Comparison of ENCODE assay signal across 8 mouse cellular contexts in genomic region chr10:7590234-7590689, GRCm38 (mm10). TPM values are rescaled to one million over a fixed set of nuclear protein-coding genes. Genes with fewer than 3 reads are reported as not detected.
DNase-seq lines count a peak whose midpoint lies in the region; ATAC-seq lines count a peak whose summit lies in the region.

No protein-coding gene starts in this region.

- H3K27me3 ChIP-seq in hindbrain, embryonic 13.5 days = 0 out of 2 replicates have a peak, but pooled peaks cover 10% of the 10 kb centered on the region
- H3K27me3 ChIP-seq in midbrain, embryonic 13.5 days = peaks cover 9% of the 10 kb centered on the region

- under 1% methylated on average over 53 of the region's 54 CpGs for WGBS in hindbrain, embryonic 13.5 days
- WGBS in midbrain, embryonic 13.5 days = under 1% methylated on average over 40 of the region's 54 CpGs

- H3K36me3 ChIP-seq in hindbrain, embryonic 13.5 days = no peaks in the 10 kb centered on the region
- H3K36me3 ChIP-seq in midbrain, embryonic 13.5 days = no peaks in the 10 kb centered on the region

- H3K9me3 ChIP-seq in hindbrain, embryonic 13.5 days = no peaks in the 10 kb centered on the region
- no peaks in the 10 kb centered on the region for H3K9me3 ChIP-seq in midbrain, embryonic 13.5 days

- ATAC-seq in hindbrain, embryonic 13.5 days (ENCODE audit: low FRiP score) = peak; percentile 79
- no peak for ATAC-seq in midbrain, embryonic 13.5 days

- H3K27ac ChIP-seq in hindbrain, embryonic 13.5 days = peak overlapping the region; percentile 92
- H3K27ac ChIP-seq in midbrain, embryonic 13.5 days = peak overlapping the region; percentile 92

- peak overlapping the region; percentile 90 for H3K9ac ChIP-seq in hindbrain, embryonic 13.5 days
- peak overlapping the region; percentile 92 for H3K9ac ChIP-seq in midbrain, embryonic 13.5 days (replicated peaks)

- peak overlapping the region; percentile 98 for H3K4me2 ChIP-seq in hindbrain, embryonic 13.5 days
- peak overlapping the region; percentile 89 for H3K4me2 ChIP-seq in midbrain, embryonic 13.5 days (replicated peaks)

- intact Hi-C loops in gastrocnemius, postnatal 14 days (cut with DNase I; ENCODE audit: low total_unique reads) = no loop called here

- peak overlapping the region; percentile 92 for H3K4me3 ChIP-seq in hindbrain, embryonic 13.5 days
- H3K4me3 ChIP-seq in midbrain, embryonic 13.5 days (replicated peaks) = peak overlapping the region; percentile 88

- H3K4me1 ChIP-seq in hindbrain, embryonic 13.5 days (replicated peaks) = peaks cover 37% of the 10 kb centered on the region
- H3K4me1 ChIP-seq in midbrain, embryonic 13.5 days (replicated peaks) = peaks cover 31% of the 10 kb centered on the region

- peak; percentile 7 for DNase-seq in gastrocnemius, postnatal 14 days
- no peak for DNase-seq in gastrocnemius, postnatal 25 days
- peak; percentile 68 for DNase-seq in right cerebral cortex, postnatal 25 days
- DNase-seq in right cerebral cortex, postnatal 10 days (ENCODE audit: low spot score in 2 of 2) = no peak
- no peak for DNase-seq in layer of hippocampus, adult 9-11 months
- DNase-seq in cerebellum, adult 11-12 months = no peak

RNA-seq across cellular contexts. Expression of gene Lrp11, which starts 0.7 kb away (rescaled TPM):
- total RNA-seq in gastrocnemius, postnatal 14 days (2021) = 1 to 10 TPM; 2.5 to 2.9 TPM
- 1 to 10 TPM; 2.2 to 2.6 TPM for total RNA-seq in gastrocnemius, postnatal 25 days (2021)
- 23.4 and 23.6 TPM in 2 replicates for polyA plus RNA-seq in hindbrain, embryonic 13.5 days (2015; fragmentation: Nextera tagmentation; extraction: Ambion mirVana)
- 21.3 and 23.5 TPM in 2 replicates for polyA plus RNA-seq in midbrain, embryonic 13.5 days (2015; fragmentation: Nextera tagmentation; extraction: Ambion mirVana)

Comparison
In these comparisons a context has a peak if more than half of its experiments do, and no peak if none do; other contexts are left out.
1. DNase-seq: peak in gastrocnemius, postnatal 14 days (single experiment) and right cerebral cortex, postnatal 25 days (single experiment); none in gastrocnemius, postnatal 25 days (single experiment), right cerebral cortex, postnatal 10 days (0 of 2), layer of hippocampus, adult 9-11 months (single experiment) and cerebellum, adult 11-12 months (single experiment).